Mouse (Mus musculus) adrenal gland, postnatal 25 days (tissue): Measurements from ENCODE around the gene Smad1. TPM values are rescaled to one million over a fixed set of nuclear protein-coding genes. Genes with fewer than 3 reads are reported as not detected.

ENCODE experiments used
- DNase-seq: peaks from one replicate; pipeline ENCODE4 v3.0.0; 2021; ENCODE audit warnings: mixed read lengths
- total RNA-seq: library from RNA; stranded (reverse); gene quantifications from 2 replicates; pipeline ENCODE4 v1.2.3, GENCODE M21; 2021

Gene Smad1
- total RNA-seq, 1 experiment from 2014 or later, result 30.5 TPM

- no peak for DNase-seq
These were observed 14.7 kb downstream of the Smad1 start for GRCm38 (mm10) chr8:79384276-79385271.

GRCm38 (mm10) chr8:79382857-79383262 is 16.5 kb downstream of the Smad1 start:
- no peak for DNase-seq

- DNase-seq, result no peak
These were observed 17.5 kb downstream of the Smad1 start for GRCm38 (mm10) chr8:79381771-79382170.

- no peak for DNase-seq
These were observed 18.9 kb downstream of the Smad1 start for GRCm38 (mm10) chr8:79380386-79380785.

- DNase-seq, result no peak
These were observed 19.3 kb downstream of the Smad1 start for GRCm38 (mm10) chr8:79379971-79380370.

GRCm38 (mm10) chr8:79376648-79377047 is 22.7 kb downstream of the Smad1 start:
- DNase-seq, result no peak

GRCm38 (mm10) chr8:79375775-79376123 is 23.6 kb downstream of the Smad1 start:
- DNase-seq, result no peak

GRCm38 (mm10) chr8:79375074-79375774 is 24.1 kb downstream of the Smad1 start:
- no peak for DNase-seq

GRCm38 (mm10) chr8:79374410-79374809 is 24.9 kb downstream of the Smad1 start:
- no peak for DNase-seq

GRCm38 (mm10) chr8:79373563-79373962 is 25.8 kb downstream of the Smad1 start:
- DNase-seq, result no peak

- DNase-seq, result no peak
These were observed 26.4 kb downstream of the Smad1 start for GRCm38 (mm10) chr8:79372960-79373359.

- DNase-seq, result no peak
These were observed 26.8 kb downstream of the Smad1 start for GRCm38 (mm10) chr8:79372521-79372920.

- DNase-seq, result no peak
These were observed 27.2 kb downstream of the Smad1 start for GRCm38 (mm10) chr8:79372084-79372483.

- DNase-seq, result no peak
These were observed 28.6 kb downstream of the Smad1 start for GRCm38 (mm10) chr8:79370646-79371290.

- no peak for DNase-seq
These were observed 30.2 kb downstream of the Smad1 start for GRCm38 (mm10) chr8:79369163-79369562.

GRCm38 (mm10) chr8:79367959-79368358 is 31.4 kb downstream of the Smad1 start:
- DNase-seq, result no peak

GRCm38 (mm10) chr8:79367350-79367749 is 32.0 kb downstream of the Smad1 start:
- no peak for DNase-seq

- DNase-seq, result no peak
These were observed 33.1 kb downstream of the Smad1 start for GRCm38 (mm10) chr8:79366227-79366626.

- DNase-seq, result no peak
These were observed 33.6 kb downstream of the Smad1 start for GRCm38 (mm10) chr8:79365707-79366106.

- DNase-seq, result no peak
These were observed 34.5 kb downstream of the Smad1 start for GRCm38 (mm10) chr8:79364806-79365205.

GRCm38 (mm10) chr8:79362430-79362829 is 36.9 kb downstream of the Smad1 start:
- no peak for DNase-seq

- DNase-seq, result no peak
These were observed 38.4 kb downstream of the Smad1 start for GRCm38 (mm10) chr8:79360774-79361527.
